Mouse (Mus musculus) brain, embryonic 18.5 days (tissue): ENCODE results near the gene Nudt14.

ENCODE experiments used
- DNase-seq: peaks from one replicate; pipeline ENCODE4 v3.0.0-alpha.2; 2012; ENCODE audit warnings: low read depth, low spot score

Gene Nudt14

DNA sequence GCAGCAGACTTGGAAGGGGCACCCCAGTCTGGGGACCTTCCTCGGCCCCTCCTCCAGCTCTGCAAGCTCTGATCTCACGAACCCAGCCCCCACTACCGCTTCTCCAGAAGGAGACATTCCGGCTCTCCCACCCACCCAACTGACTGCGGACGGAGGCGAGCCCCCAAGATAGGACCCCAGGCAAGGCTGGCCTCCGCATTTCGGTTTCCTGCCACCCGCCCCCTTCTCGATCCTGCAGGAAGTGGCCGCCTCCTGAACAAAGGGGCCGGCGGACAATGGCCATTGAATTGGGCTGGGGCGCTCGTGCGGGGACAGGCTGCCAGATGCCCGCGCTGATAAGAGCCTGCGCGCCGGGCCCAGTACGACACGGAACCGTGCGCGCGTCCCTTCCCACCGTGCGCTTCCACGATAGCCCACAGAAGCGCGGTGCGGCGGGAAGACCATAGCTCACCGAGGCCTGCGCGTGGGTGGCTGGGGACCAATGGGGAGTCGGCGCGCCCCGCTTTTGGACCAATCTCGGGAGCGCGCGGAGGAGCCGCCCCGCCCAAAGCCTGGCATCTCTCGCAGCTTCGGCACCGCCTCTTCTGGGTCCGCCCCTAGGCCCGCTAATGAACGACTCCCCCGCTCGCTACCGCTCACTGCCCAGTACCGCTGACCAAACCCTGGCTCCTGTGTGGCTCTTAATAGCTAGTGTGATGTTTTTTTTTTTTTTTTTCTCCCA is 8.3 kb upstream of the Nudt14 start:
- DNase-seq: peak; percentile 88

DNA sequence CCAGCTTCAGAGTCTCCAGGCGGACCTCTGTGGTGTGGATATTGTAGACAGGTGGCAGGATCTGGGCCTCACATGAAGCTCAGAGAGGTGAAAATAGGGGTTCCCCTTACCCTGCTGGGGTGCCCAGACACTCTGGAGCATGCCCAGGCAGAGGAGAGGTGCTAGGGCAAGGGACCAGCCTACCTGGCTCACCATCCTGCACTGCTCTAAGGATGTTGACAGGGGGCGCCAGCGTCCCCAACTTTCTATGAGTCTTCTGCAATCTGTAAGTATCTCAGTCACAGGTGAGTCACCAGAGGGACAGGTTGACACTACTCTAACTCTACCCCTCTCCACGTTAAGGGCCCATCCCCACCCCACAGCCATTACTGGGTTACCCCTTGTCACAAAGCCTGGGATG is 5.4 kb upstream of the Nudt14 start:
- no peak for DNase-seq

DNA sequence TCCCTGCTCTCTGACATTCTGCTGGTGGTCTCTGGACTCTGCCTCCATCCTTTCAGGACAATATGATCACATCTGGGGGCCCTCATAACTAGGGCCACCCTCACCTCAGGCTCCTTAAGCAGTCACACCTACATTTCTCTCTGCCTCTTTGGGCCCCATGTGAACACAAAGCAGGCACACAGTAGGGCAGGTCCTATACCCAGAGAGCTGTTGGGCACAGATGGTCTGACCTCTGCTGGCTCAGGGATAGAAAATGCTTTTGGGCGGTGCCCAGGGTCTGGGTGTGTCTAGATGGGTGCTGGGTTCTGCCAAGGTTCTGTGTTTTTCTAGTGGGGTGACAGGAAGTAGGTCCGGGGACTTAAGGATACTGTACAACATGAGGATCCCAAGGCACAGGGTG is 1.7 kb upstream of the Nudt14 start:
- DNase-seq: no peak

DNA sequence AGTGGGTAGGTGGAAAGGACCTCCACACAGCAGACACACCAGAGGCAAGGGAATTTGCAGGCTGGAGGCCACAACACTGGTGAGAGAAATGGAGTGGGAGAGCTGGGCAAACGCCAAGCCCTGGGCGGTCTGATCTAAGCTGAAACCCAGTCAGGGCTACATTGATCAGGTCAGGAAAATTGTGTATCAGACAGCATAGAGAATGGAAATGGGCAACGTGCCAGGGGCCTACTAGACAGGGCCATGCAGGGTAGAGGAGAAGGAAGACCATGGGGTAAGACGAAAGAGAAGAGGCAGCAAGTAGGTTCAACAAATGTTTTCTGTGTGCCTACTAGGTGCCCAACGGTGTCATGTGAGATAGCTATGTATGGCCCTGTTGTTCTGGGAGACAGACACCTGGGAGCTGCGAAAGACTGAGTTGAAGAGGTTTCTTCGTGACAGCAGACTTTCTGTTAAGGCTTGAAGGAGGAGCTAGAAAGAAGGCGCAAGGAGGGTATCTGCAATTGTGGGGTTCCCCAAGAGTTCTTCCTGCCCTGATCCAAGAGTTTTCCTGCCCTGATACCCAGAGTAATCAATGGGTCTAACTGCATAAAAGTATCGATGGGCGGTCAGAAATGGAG is 658 bp downstream of the Nudt14 start:
- no peak for DNase-seq

DNA sequence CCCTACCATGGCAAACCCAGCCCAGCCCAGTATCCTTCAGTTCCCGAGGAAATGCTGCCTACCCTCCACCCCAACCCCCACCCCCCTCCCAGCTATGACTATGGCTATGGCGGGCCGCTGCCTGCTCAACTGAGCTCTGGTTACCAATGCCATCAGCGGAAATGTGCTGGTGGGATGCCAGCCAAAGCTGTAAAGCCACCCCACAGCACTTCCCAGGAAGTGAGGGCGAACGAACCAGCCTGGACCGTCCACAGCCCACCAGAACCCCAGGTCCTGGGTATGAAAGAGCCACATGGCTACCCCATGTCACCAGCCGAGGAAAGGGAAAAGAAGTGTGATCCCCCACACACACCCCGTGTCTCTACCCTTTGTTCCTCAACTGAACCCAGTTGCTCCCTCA is 1.2 kb downstream of the Nudt14 start:
- DNase-seq: no peak

DNA sequence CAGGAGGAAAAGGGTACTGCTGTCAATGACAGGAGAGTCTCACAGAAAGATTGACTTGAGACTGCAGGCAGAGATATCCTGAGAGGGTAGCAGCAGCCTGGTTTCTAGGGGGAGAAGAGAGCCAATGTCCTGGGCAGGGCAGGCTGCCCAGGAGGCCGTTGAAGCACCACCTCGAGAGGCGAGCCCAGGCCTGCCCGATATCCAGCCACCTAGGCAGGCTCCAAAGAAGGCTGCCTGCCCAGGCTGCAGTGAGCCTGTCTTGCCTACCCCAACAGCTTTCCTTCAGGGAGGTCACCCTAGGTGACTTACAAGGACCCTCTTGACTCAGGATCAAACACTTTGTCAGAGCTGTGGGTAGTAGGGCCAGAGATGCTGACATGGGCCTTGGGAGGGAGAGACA is 1.7 kb downstream of the Nudt14 start:
- DNase-seq: no peak

DNA sequence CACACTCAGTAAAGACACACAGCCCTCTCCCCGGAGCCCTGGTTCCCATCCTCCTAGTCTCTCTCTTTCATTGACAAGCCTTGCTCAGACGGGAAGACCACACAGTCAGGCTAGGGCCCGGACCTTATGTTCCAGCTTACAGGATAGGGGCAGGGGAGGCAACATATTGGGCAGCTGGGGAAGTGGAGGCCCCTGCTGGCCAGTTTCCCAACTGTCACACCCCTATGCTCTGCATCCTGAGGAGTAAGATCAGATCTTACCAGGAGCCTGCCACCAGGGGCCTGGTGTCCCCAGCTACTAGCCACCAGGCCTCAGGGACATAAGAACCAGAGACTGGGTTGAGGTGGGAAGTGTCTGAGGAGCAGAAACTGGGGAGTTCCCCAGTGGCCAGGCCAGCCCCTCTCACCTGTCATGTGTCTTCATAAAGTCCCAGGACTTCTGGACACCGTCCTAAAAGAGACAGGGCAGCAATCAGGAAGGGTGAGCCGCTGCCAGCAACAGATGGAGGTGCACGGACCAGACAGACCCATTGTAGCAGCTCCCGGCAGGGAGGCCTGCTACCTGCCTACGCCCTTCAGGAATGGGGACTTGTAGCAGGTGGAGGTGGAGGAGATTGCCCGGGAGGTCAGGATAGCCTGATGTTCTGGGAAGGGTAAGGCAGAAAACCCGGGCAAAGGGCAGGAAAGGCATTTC is 2.9 kb downstream of the Nudt14 start:
- no peak for DNase-seq

DNA sequence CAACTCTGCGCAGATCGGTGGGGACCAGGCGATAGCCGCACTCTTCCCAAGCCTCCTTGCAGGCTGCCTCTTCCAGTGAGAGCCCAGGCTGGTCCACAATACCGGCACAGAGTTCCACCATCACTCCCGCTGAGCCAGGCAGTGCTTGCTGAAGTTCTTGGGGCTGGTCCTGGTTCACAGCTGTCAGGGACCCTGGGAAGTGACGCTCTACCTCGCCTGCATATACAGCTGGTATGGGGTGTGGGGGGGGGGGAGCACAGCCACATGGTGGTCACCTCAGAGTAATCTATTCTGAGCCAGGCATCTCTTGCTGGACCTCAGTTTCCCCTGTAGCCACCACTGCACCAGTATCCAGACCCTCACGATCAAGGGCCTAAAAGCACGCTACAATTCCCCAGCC is 3.6 kb downstream of the Nudt14 start:
- DNase-seq: no peak

DNA sequence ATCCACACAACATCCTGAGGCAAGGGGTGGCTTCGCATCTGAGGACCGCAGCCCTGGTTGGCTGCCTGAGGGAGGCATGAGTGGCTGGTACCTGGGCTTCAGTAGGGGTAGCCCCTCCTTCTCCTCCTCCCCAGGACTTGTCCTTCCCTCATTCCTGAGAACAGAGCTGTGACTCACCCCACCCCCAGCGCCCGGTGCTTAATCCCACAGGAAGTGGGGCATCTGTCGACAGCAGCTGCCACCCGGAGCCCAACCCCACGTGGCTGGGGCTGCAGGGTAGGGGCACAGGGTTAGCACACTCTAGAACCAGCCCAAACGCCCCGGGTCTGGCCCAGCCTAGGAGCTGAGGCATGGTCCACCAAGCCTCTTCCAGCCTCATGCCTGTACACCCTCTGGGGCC is 4.0 kb downstream of the Nudt14 start:
- DNase-seq: no peak

DNA sequence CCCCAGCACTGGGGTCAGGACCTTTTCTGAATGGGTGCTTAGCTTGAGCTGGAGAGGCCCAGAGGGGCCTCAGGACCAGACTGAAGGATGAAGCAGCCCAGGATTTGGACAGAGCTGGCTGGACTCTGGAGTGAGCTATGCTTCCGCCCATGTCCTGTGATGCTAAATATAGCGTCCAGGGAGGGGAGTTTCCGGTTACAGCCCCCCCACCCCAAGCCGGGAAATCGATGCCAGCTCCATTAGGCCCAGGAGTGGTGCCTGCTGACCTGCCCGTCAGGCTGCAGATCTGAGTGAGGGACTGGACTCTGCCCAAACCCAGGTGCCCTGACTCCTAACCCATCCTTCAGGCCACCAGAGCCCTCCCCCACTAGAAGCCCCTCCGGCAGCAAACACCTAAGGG is 9.3 kb downstream of the Nudt14 start:
- DNase-seq: no peak

DNA sequence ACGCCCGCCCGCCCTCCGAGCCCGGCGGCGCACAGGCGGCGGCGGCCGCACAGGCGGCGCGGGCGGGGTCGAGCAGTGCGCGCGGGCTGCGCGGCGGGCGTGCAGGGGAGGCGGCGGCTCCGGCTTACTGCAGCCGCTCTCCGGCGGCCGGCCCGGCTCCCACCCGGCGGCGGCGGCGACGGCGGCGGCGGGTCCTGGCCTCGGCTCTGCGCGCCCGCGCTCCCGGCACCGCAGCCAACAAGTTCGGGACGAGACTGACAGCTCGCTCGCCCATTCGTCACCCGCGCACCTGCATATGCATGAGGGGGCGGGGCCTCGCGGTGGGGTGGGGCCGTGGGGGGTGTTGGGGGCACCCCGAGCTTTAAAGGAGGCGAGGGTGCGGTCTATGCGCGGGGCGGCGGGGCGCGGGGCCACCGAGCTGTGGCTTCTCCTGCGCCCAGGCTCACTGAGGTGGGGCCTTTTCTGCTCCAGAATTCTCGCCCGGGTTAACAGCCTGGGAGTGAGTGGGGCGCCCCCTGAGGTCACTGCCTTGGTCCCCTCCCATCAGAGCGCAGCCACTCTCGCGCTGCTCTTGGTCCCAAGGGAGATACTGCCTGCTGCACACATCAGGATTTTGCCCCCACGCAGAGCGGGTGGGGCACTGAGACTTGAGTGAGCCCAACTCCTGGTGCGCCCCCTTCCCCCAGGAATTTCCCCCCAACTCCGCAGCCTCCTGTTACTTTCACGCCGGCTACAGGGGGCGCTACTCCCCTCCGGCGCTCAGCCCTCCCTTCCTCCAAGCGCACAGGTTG is 12.2 kb downstream of the Nudt14 start, which contains the start of gene Jag2:
TSS of gene Jag2 (minus strand) at position 215 of the 791 bp plus-strand sequence.
- no peak for DNase-seq

DNA sequence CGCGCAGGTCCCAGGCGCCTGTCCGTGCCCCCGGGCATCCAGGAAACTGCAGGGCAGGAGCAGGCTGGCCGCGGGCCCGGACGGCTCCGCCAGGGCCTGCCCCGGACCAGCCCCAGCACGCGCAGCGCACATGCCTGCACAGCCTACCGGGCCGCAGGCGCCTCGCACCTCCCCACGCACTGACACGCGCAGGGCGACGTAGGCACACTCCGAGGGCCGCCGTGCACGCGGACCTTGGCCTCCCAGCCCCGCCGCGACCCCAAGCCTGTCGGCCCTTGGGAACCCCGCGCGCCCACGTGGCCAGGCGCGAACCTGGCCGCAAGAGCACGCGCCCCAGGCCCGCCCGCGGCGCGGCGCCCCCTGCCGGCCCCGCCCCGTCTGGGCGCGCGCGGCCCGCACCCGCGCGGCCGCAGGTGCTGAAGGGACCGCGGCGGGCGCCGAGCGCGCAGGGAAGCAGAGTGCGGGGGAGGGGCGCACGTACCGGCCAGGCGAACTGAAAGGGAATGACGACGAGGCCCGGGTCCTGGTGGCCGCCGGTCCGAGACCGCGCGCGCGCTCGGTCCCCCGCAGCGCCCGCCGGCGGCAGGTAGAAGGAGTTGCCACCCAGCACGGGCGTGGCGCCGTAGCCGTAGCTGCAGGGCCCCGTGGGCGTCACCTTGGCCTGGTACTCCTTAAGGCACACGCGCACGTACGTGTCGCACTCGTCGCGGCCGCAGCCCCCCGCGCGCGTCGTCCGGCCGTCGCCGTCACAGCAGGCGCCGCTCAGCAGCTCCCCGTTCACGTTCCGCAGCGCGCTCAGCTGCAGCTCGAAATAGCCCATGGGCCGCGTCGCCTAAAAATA is 13.3 kb downstream of the Nudt14 start:
- no peak for DNase-seq

DNA sequence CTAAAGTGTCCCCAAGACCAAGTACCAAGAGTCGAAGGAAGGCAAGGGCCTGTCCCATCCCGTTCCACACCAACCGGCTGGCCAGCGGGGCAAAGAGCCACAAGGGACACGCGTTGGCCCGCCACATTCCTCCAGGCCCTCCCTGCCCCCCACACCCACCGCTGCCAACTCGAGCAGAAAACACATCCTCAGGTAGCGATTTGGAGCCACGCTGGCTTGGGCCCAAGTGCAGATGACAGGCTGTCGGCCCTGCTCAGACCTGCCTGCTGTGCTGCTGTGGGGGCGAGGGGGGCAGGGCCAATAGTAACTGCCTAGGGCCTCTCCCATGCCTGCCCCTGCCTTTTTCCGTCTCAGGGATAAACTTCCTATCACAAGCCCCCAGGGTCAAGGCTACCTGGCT is 14.7 kb downstream of the Nudt14 start:
- DNase-seq: no peak

DNA sequence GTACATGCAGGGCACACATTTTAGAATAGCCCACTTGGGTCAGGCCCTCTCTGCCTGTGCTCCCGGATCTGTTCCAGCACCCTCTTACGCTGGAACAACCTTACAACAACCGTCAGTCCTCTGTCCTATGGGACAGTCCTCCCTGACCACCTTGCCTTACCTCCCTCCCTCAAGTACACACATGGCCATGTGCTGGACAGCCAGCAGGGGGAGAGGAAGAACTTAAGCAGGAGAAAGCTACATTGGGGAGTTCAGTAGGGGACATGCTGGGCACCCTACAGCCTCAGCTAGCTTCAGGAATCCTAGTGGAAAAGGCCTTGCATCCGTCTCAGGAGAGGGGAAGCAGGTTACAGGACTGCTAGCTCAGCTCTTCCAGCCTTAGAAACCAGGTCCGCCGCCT is 16.0 kb downstream of the Nudt14 start:
- DNase-seq: no peak

DNA sequence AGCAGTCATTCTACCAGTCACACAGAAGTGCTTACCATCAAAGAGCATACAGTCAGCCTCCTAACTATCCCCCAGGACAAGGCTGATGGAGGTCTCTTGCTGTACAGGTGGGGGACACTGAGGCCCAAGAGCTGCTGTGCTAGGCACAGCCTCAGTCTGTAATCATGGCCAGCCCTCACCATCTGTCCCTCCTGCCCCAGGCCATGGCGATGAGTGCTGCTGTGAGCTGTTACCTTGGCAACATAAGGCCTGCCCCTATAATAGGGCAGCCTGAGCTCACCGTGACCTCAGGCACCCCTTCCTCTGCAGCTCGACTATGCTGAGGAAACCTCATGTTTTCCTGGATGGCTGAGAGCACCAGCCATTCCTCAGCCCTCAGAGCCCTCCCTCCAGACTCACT is 19.4 kb downstream of the Nudt14 start:
- no peak for DNase-seq

DNA sequence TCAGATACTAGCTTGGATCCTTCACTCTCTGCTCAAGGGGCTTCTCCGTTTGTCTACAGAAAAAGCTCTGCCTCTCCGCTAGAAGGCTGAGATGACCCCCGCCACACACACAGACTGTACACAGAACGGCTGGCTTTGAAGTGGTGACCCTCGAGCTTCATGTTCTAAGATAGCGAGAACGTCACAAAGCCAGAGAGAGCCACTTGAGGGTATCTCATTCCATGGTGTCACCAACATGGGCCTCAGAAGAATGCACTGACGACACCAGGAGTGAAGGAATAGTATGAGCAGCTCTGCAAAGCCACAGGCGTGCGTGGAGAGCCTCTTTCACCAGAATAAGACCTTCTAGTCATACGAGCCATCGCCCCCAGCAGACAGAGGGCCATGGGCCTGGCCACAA is 20.4 kb downstream of the Nudt14 start:
- DNase-seq: no peak

DNA sequence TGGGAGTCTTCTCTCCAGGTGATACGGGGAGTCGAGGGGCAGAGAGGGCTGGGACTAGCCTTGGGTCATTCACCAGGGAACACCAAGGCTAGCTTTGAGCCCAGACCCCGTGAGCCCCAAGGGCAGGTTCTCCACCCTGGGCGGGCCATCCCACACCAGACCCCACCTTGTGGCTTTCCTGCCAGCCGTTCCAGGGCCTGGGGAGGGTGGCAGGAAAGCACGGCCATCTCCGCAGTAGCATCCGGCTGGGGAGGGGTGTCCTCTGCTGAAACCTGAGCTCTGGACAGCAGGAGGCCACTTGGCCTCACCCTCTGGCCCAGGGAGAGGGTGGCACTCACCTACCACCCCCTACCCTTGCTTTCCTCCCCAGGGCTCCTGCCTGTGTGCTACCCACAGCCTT is 24.0 kb downstream of the Nudt14 start:
- DNase-seq: no peak

DNA sequence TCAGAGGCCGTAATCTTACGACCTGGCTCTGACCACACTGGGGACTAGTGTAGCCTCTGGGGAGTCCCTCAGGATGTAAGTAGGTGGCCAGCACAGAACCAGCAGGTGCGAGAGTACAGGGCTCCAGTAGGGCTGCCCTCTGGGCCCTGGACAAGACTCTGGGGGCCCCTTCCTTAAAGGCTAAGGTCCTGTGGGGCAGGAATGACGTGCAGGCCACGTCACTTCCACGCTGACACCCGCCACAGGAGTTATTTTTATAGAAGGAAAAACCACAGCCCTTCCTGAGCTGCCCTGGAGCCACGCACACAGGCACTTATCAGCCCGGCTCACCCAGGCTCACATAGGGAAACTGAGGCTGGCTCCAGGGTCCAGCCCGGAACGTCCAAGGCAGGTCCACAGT is 24.4 kb downstream of the Nudt14 start:
- no peak for DNase-seq

DNA sequence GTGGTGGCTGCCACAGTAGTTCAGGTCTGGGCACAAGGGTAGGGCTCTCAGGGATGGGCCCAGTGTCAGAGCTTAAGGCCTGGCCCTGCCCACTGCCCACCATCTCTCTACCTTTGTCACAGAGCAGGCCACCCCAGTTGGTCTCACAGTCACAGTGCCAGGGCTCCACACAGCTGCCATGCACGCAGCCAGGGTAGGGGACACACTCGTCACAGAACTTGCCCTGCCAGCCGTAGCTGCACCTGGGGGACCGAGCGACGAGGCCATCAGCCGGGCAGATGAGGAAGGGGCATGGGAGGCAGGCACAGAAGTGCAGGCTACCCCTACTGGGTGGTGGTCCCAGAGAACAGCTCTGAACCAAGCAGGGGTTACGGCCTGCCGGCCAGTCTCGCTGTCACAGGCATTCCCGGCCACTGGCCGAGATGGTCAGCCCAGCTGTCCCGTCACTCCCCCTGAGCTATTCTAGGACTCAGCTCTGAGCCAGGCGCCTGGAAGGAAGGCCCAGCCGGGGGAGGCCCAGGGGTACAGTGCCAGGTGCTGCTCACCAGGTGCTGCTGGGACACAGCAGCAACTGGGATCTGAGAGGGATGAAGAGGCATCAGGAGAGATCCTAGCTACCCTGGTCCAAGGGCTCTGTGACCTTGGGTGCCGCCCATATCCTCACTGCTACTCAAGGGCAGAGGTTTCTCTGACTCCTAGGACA is 25.1 kb downstream of the Nudt14 start:
- no peak for DNase-seq

DNA sequence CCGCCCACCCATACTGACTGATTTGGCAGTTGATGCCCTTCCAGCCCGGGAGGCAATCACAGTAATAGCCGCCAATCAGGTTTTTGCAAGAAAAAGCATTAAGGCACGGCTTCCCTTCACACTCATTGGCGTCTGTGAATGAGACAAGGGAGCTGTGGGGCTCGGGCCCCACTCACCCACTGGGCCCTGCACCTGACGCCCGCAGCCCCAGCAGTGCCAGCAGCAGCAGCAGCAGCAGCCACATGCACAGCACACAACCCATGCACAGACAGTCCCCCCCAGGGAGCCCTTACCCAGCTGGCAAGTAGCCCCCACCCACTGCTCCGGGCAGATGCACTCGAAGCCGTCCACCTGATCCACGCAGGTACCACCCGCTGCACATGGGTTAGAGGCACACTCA is 26.3 kb downstream of the Nudt14 start:
- no peak for DNase-seq

DNA sequence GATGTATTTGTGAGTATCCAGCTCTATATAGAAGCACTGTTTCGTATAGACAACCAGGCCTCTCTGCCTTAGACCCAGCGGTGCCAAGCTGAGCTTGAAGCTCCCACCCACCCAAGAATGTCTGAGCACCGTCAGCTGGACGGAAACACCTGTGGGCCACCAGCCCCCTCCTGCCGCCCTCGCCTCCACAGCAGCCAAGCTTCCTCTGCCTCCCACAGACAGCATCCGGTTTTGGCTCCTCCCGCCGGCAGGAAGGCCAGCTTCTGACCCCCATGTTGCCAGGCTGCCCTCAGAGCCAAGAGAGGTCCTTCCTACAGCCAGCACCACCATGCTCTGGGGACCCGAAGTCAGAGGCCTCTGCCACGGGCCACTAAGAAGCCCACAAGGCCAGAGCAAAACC is 27.4 kb downstream of the Nudt14 start:
- DNase-seq: no peak
